Mouse (Mus musculus) lung, adult 2 months (tissue): Measurements from ENCODE around the gene Vsx2.

ENCODE experiments used
- CTCF ChIP-seq: fragments of 200-500 bp; IDR thresholded peaks from 2 replicates; pipeline ENCODE4 v1.5.1; 2011; ENCODE audit warnings: mild to moderate bottlenecking, low read length, control low read depth; ENCODE audit not compliant: insufficient read depth
- POLR2A ChIP-seq: fragments of 200-500 bp; IDR thresholded peaks from 2 replicates; pipeline ENCODE4 v1.6.1; 2011; ENCODE audit warnings: low read depth, mild to moderate bottlenecking, control low read depth, low read length, borderline replicate concordance; ENCODE audit errors: extremely low read depth

GRCm38 (mm10) chr12:84589825-84590761 is 20.5 kb downstream of the Vsx2 start:
- TF ChIP-seq CTCF, result peak; percentile 98
- TF ChIP-seq POLR2A, result no peak
